Mouse (Mus musculus) cerebellum, postnatal 36 days (tissue): ENCODE data around the gene Tenm3.

Source experiments
- DNase-seq, 2 experiments: peaks; one replicate each; pipeline ENCODE4 v3.0.0; 2021 to 2022; ENCODE audit warnings: mixed read lengths in 2 of 2

Tenm3 gene

DNA sequence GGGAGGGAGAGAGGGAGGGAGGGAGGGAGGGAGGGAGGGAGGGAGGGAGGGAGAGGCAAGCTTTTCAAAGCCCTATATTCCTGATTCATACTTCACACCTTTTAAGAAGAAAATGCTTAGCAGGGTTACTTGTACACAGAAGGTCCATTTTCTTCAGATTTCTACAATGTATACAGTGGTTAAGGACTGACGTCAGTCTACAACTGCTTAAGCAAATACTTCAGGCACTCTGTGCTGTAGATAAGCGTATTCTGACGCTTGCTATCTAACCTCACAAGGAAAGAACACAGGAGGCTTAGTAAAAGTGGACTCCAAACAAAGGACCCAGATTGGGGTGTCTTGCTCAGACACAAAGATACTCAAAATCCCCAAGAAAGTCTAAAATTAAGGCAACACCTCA lies 34.6 kb downstream of the Tenm3 start:
- no peak for DNase-seq

DNA sequence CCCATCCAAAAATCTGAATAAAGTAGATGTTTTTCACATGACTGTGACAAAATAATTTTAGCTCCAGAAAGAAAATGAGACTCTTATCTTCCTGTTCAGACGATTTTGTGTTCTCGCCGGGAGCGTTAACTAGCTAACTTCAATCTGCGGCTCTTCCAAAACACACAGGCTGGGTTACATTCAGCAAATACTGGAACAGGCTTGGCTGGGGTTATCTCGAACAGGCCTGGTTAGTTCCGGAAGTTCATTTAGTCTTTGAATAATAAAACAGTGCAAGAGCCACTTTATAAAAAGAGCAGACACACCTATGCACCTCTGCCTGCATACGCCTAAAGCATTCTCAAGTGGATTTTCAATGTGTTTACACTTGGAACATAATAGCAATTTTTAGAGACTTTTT lies 40.7 kb downstream of the Tenm3 start:
- no peak for DNase-seq

DNA sequence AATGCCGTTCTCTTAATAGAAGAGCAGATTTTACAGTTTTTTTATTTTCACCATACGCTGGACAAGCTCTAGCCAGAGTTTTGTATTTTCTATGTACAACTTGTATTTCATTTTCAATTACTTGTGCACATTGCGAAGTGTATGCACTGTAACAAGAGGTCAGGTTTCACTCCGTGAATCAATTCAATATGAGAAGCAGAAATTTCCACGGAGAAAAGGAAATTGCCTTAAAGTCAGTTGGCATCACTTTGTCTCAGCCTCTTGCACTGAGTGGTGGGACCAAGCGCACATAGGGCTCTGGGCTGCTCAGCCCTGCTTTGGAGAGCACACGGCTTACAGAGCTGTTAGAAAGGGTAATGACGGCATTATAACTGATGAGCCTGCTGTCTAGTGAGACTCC lies 41.5 kb downstream of the Tenm3 start:
- no peak for DNase-seq

DNA sequence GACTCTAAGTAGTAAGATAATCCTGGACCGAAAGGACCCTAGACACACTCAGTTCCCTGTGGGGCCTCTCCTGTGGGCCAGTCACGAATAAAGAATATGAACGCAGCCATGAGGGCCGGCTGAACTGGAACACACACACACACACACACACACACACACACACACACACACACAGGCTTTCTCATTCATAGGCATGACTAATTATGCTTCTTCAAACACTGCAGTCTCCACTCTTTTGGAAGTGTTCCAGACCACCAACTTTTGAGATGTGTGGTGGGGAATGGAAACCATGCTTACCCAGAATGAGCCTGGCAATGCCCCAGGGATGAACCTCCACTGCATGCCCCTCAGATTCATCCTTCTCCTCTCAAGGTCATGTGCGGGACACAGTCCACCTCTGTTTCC lies 45.8 kb downstream of the Tenm3 start:
- DNase-seq = no peak

DNA sequence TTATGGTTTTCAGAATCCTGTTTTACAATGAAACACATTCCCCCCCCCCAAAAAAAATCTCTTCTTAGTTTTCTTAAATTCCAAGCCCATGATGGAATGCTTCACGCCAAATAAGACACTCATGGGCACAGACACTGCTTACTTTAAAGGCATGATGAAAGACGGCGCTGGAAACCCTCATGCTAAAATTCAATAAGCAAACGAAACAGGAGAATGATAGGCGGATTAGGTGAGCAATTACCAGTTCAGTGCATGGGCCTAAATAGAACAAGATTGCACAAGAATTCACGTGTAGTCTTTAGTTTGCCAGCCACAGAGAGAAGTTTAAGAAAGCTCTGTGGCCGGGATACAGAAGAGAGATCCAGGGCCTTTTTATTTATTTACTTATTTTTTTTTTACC lies 49.5 kb downstream of the Tenm3 start:
- DNase-seq = no peak

DNA sequence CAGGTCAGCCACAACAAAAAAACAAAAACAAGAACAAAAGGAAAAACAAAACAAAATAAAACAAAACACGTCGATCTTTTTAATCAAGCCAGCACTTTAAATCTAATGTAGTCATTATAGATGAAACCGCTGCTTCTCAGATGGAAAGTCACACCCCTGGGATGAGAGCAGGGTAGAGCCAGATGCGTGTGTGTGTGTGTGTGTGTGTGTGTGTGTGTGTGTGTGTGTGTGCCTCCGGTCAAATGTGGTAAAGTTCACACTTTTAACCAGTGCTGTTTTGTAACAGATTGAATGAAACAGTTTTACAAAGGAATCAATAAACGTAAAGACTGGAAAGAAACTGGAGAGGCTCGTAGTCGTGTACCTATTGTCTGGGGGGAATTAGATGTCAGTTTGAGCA lies 50.0 kb downstream of the Tenm3 start:
- DNase-seq = no peak

DNA sequence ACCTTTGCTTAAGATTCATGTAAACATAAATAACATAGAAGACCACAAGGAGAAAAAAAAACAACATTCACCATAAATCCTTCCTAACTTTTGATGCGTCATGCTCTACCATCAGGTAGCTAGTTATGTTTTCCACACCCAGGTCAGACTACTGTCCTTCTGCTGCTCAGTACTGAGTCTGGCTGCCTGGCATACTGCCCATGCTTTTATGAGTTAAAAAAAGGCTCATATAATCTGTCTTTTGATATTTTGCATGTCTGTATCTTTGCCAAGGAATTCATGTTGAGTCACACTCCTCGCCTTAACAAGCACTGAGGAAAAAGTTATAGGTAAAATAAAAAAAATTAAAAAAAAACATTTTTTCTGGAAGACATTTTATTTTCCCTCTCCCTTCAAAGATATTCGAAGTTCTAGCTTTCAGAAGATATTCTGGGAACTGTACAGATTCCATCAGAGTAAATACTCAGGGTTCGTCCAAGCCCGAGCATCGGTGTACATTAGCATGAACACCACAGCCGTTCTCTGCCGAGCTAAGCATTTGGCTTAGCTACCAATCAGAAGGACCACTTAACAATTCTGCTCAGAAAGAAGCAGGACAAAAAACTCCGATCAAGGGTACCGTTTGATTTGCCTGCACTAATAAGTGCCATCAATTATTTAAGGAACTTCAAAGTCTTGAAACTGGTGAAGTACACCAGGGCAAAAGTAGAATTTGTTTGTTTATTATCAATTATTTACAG lies 51.0 kb downstream of the Tenm3 start:
- no peak for DNase-seq

DNA sequence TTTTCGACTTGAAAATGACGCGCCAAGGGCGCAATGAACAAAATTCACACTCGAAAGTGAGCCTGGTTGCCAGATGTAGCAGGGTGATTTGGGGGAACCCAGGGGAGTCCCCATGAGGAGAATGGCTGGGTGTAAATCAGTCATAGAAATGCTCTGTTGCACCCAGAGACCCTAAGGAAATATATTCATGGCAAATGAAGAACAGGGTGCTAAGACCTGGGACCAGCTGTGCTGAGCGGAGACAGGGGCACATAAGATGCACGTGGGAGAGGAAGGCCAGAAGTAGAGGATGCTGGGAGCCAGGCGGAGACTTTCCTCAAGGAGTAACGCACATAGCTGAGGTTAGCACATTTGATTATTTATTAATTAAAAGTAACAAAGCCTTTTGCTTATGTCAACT lies 60.4 kb downstream of the Tenm3 start:
- DNase-seq = no peak

DNA sequence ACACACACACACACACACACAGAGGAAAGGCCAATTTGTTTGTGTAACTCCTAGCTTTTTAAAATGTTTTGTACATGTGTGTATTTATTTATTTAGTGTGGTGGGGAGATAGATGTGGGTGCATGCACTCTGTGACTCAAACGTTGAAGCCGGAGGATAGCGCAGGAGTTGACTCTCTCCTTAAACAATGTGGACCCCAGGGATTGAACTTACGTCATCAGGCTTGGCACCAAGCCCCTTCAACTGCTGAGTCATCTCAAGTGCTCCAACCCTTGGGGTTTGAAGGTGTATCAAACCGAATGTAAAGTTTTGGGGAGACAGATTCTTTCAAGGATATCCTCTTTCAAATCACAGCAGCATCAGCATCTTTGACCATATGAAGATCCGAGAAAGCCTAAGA lies 63.1 kb downstream of the Tenm3 start:
- DNase-seq = no peak

DNA sequence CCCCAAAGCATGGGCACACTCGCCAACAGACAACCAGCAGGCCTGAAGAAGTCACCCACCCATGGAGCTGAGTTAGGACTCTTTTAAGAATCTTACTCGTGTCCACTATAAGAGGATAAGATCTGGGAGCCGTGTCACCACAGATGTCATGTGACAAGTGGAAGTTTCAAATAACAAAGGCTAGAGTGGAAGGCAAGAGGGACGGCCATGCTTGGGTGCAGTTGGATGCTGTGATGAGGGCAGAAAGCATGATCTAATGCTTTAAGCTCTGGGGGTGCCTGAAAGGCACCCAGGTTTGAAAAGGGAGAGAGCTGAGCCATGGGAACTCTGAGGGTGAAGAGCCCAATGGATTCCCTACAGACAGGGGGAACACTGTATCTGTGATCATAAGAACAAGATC lies 64.6 kb downstream of the Tenm3 start:
- no peak for DNase-seq

DNA sequence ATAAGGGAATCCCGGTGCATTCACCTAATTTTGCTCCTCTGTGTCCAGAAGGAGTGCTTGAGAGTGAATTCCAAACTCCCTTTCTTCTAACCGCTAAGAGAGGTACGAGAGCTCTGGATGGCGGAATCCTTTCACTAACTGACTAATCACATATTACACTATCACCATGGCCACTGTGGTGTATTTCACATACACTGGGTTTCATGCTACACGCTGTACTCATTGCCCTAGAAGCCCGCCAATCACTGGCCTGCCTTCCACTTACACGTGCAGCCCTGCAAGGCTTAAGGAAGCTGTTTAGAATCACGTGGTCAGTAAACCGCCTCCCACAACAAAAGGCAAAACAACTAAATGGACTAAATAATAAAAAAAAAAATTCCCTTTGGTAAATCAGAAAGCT lies 67.7 kb downstream of the Tenm3 start:
- DNase-seq = no peak

DNA sequence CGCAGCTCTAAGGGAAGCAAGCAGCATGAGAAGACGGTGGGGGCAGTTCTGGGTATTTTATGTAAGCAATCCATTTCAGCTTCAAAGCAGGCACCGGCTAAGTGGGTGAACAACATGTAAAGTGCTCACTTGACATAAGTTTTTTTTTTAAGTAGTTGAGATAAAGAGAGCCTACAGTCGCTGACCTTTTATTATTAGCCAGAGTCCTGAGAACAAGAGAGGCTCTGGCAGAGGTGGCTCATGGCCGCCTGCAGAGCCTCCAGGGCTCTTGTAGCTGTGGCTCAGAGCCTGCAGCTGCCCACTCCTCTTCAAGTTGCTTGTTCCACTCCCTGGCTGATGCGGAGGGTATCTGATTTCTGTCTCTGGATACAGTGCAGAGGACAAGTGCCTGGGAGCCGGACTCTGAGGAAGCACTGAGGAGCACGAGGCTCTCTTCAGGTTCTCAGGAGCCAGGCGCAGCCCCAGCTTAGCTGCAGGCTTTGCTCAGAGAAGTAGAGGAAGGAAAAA lies 68.2 kb downstream of the Tenm3 start:
- no peak for DNase-seq

DNA sequence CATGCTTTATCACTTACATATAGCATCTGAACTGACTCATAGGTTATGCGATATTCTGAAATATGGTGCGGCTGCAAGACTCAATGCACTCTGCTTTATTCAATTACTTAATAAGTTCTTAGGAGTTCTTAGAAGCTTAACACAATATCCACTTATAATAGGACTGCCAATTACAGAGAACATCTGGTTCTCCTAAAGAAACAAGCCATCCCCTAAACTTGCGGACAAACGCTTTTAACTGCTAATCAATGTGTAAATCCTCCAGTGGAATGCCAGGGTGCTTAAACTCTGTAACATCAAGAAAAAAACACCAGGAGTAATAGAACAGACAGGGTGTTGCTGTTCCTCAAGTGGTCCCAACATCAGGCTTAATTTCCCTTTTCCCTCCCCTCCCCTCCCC lies 68.9 kb downstream of the Tenm3 start:
- no peak for DNase-seq

DNA sequence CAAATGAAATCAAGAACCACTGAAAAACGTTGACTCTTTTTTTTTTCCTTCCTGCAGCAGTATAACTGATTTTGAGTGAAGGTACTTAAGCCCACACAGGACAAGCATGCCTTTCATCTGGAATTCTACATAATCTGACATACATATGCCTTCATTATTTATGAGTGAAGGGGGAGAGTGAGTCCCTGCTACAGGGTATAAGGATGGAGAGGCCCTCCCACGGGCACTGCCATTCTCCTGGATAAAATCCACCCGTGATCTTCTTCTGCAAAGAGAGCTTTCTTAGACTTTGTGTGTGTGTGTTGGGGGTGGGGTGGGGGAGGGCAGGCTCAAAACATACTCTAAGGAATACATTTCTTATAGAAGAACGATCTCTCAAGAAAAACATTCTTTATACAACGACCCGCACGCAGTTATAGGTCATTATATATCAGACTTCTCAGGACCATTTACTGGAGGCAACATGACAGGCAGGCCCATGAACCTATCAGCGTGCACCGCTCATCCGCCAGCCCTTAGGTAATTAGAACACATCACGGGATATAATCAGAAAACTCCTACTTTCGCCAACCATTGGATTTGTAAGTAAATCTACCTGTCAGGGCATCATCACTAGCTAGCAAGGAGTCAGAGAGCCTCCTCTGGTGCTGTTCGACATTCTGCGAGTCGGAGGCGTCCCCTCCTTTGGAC lies 77.1 kb downstream of the Tenm3 start:
- DNase-seq = no peak

DNA sequence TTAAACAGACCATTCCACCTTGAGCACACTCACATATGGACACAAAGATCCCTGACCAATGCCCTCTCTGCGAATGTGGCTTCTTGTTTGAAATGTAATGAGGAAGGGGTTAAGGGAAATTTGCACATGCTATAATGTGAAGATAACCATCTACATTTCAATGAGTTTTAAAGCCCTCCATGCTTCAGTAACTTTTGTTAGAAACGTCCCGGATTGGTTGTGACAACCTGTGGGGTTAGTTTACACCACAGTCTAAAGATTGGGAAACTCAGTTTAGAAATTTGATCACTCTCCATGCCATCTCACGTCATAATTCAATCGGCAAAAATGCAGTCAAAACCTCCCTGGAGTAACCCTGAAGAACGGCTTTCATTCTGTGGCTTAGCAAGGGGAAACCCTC lies 78.5 kb downstream of the Tenm3 start:
- DNase-seq = no peak

DNA sequence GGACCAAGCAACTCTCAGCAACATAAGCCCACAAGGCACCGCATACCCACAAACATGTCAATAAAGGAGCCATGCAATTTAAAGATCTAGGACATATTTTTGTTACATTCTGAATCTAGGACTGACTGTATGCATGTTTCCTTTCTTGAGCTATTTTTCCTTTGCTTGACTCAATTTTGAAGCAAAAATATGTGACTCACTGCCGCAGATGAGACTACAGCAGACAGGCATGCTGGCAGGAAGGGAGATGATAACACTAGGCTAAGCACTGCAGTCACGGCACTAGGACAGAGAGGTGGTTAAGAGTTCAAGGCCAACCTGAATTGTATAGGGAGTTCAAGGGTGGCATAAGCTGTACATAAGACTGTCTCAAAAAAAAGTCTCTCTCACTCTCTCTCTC lies 79.7 kb downstream of the Tenm3 start:
- DNase-seq = no peak

DNA sequence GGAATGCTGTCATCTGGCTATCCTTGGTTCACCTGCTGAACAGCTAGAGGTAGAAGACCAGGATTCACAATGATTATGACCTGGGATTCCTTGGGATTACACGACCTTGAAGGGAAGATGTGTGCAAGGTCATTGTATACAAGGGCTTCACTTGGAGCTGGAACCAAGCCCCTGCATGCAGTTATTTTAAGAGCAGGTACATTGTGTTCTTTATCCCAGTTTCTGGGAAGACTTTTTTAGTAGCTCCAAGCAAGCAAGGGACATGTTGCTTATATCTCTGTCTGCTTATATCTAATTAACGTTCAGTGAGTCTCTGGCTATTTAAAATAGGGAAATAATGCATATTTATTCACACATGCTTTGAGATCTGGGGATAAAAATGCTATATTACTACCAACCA lies 86.9 kb downstream of the Tenm3 start:
- DNase-seq = no peak

DNA sequence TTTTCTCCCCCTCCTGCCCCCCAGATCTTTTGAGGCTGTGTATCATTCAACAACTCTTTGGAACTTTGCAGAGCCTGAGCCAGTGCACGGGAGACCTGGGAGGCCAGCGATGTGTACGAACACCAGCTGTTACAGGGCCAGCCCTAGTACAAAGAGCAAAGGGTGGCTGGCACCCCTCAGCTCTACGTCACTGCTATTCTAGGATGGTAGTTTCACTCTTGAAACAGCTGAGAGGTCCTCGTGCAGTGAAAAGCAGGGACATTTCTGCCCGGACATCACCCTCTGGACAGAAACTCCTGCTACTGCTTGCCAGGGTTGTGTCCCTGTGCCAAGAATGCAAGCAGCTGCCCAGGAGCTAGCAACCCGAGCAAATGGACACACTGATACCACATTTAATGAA lies 88.3 kb downstream of the Tenm3 start:
- no peak for DNase-seq

DNA sequence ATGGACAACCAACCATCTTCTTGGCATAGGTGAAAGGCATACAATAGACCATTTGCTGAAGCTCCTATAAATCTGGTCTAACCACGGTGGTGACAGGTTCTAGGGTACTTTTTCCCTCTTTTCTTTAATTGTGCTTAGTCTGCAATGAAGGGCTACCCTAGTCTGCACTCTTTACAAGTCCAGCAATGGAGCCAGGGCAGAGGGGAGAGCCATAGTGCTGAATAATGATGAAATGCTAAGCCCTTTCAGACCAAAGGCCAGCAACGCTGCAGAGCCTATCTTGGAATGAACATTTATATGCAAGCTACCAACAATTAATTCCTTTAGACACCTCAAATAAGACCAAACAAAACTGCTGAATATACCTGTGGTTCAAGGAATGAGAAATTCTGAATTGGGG lies 88.8 kb downstream of the Tenm3 start:
- no peak for DNase-seq

DNA sequence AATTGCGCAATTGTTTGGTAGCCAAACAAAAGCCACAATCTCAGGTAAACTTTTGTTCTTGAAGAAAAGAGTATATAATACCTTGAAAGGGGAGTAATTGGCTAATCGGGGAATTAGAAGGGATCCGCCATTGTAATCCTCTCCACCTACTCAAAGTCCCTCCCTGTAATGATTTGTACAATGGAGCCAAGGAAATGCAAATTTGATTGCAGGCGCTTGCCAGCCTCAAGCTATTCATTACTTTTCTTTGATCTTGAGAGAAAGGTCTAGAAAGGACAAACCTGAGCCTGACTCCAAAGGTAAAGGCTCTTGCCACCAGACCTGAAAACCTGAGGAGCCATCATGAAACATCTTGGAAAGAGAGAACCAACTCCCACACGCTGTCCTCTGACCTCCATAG lies 91.8 kb downstream of the Tenm3 start:
- no peak for DNase-seq

DNA sequence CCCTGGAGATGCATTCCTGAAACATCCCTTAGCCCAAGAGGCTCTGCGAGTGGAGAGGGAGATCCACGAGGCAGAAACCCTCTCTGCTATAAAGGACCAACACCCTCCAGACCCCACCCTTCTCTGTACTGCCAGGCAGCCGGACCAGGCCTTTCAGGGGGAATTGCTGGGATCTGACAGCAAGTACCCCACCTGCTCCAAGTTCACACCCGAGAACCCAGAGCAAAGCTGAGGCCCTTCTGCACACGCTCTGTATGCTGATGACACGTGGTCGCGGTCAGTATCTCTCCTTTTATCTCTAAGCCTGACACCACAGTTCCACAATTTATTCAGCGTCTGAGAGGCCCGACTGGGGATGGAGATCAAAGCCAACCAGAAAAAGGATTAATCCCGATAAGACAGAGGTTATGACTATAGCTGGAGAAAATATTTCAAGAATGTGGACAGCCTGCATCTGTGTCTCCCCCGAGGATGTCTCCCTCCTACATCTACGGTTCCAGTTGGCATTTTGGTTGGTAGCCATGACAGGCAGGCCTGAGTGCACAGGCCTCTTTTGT lies 95.2 kb downstream of the Tenm3 start:
- DNase-seq = no peak

DNA sequence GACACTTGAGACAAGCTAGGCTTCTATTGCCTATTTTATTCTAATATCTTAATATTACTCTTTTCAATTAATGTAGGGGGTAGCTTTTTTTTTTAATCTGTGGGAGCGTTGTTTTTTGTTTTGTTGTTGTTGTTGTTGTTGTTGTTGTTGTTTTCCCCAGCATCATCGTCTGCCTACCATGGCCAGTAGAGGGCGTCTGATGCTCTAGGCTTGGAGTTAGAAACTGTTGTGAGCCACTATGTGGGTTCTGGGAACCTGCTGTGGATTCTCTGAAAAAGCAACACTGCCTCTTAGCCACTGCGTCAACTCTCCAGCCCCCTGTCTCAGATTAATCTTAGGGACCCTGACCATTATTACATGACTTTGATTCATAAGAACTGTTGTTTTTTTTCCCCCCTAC lies 99.8 kb downstream of the Tenm3 start:
- no peak for DNase-seq

DNA sequence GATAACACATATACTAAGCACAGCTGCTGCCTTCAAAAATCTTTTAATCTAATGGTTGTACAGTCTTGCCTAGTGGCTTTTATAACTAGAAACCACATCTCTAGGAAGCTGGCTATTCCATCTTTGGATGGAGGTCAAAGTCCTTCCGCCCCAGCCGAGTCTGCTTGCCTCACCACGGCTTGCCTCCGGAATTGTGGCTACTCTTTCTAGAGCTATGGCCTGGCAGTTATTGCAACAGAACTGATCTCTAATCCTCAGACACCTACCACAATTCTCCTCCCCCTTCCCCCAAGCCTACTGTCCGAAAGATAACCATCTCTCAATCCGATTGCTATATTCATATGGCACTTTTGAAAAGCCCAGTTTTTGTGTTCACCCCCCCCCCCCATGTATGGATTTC lies 101.0 kb downstream of the Tenm3 start:
- no peak for DNase-seq

DNA sequence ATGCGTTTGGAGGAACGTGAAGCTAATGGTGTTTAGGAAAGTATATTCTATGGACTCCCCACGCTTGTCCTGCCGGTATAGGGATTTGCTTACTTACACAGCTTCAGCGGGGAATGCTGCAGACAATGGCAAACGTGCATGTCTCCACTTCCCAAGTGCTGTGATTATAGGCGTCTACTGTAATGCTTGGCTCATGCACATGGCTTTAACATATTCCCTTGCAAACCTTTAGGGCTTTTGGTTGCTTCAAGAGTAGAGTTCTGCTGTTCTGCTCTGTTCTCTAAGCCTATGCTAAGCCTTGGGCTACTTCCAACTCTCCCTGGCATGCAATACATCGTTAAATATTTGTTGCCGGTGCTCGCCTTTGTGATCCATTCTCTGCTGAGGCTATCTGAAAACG lies 102.8 kb downstream of the Tenm3 start:
- DNase-seq = no peak
